Mouse (Mus musculus) heart, embryonic 13.5 days (tissue): Measurements from ENCODE around the gene Shank2. TPM values are rescaled to one million over a fixed set of nuclear protein-coding genes. Genes with fewer than 3 reads are reported as not detected.

Source experiments
- ATAC-seq: fragments of 200-750 bp; cut with Nextera tagmentation; 2 replicates; pipeline ENCODE4 v1.8.0; 2017; ENCODE audit warnings: moderate TSS enrichment; ENCODE audit not compliant: insufficient number of reproducible peaks, low FRiP score, low TSS enrichment; ENCODE audit errors: extremely low read depth
- H3K27ac ChIP-seq: fragments of 300-500 bp; sonication (generic); replicated peaks from 2 replicates; pipeline ENCODE4 v1.5.1; 2015; ENCODE audit warnings: moderate library complexity, mild to moderate bottlenecking, inconsistent platforms
- H3K27me3 ChIP-seq: fragments of 300-500 bp; sonication (generic); replicated peaks from 2 replicates; pipeline ENCODE4 v1.6.1; 2015; ENCODE audit warnings: mild to moderate bottlenecking, inconsistent platforms
- H3K36me3 ChIP-seq: fragments of 300-500 bp; sonication (generic); 2 replicates; pipeline ENCODE4 v1.6.1; 2015; ENCODE audit warnings: mild to moderate bottlenecking, inconsistent platforms
- H3K4me1 ChIP-seq: fragments of 300-500 bp; sonication (generic); 2 replicates; pipeline ENCODE4 v1.6.1; 2015; ENCODE audit warnings: inconsistent platforms
- H3K4me2 ChIP-seq: fragments of 300-500 bp; sonication (generic); 2 replicates; pipeline ENCODE4 v1.6.1; 2015; ENCODE audit warnings: inconsistent platforms, mild to moderate bottlenecking, moderate library complexity
- H3K4me3 ChIP-seq: fragments of 300-500 bp; sonication (generic); 2 replicates; pipeline ENCODE4 v1.5.1; 2015; ENCODE audit warnings: moderate library complexity, mild to moderate bottlenecking, inconsistent platforms
- H3K9ac ChIP-seq: fragments of 300-500 bp; sonication (generic); 2 replicates; pipeline ENCODE4 v1.6.1; 2015; ENCODE audit warnings: inconsistent platforms, mild to moderate bottlenecking, moderate library complexity
- H3K9me3 ChIP-seq: fragments of 300-500 bp; sonication (generic); 2 replicates; pipeline ENCODE4 v1.6.1; 2016; ENCODE audit warnings: inconsistent platforms
- WGBS: fragments of 180-500 bp; shearing (Covaris S2); methylation state at CpG from one replicate; pipeline ENCODE4 v1.1.7; 2015; ENCODE audit warnings: mixed read lengths; 5-methylcytosine and 5-hydroxymethylcytosine counted together
- polyA plus RNA-seq: library from polyadenylated mRNA; unstranded; fragments of >200 nt; fragmentation: Nextera tagmentation; extraction: Ambion mirVana; gene quantifications from 2 replicates; pipeline ENCODE4 v1.2.1, GENCODE M21; 2015

The Shank2 gene
- polyA plus RNA-seq, 1 experiment from 2014 or later: 0.37 TPM

DNA sequence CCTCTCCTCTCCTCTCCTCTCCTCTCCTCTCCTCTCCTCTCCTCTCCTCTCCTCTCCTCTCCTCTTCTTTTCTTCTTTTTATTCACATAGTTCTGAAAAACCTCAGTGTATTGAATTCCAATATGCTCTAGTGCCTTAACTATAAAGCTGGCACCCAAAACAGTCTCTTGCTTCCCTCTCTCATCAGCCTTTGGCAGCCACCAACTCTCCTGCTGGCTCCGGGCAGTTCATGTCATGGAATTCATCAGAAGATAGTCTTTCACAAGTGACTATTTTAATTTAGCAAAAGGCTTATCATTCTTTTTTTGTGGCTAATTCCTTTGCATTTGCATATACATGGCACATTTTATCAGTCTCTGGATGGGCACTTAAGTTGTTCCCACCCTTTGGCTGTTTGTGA lies 203.4 kb downstream of the Shank2 start:
- no peaks in the 10 kb centered on the region for H3K9me3 ChIP-seq
- H3K9ac ChIP-seq: no peak overlapping the region
- ATAC-seq: no peak
- WGBS: 47% methylated on average over 1 of the region's 1 CpGs
- no peaks in the 10 kb centered on the region for H3K36me3 ChIP-seq
- no peak overlapping the region for H3K4me3 ChIP-seq
- no peak overlapping the region for H3K27ac ChIP-seq
- no peak overlapping the region for H3K4me2 ChIP-seq
- peaks cover 22% of the 10 kb centered on the region for H3K4me1 ChIP-seq
- peaks cover 13% of the 10 kb centered on the region; the same call in 1 of the 2 replicates for H3K27me3 ChIP-seq

- Histone ChIP-seq H3K36me3 (no peaks in the 10 kb centered on the region), H3K9ac (no peak overlapping the region), H3K4me3 (no peak overlapping the region), H3K4me1 (peaks cover 22% of the 10 kb centered on the region), H3K27me3 (peaks cover 13% of the 10 kb centered on the region; the same call in 1 of the 2 replicates), H3K4me2 (no peak overlapping the region), H3K9me3 (no peaks in the 10 kb centered on the region), H3K27ac (no peak overlapping the region)
- no peak for ATAC-seq
- WGBS: 82% methylated on average over 3 of the region's 3 CpGs
Observed at GRCm38 (mm10) chr7:144205837-144206236, 204.1 kb downstream of the Shank2 start.

- Histone ChIP-seq H3K4me3 (no peak overlapping the region), H3K27ac (no peak overlapping the region), H3K9ac (no peak overlapping the region), H3K9me3 (no peaks in the 10 kb centered on the region), H3K36me3 (no peaks in the 10 kb centered on the region), H3K27me3 (peaks cover 17% of the 10 kb centered on the region; the same call in 1 of the 2 replicates), H3K4me1 (peaks cover 22% of the 10 kb centered on the region), H3K4me2 (no peak overlapping the region)
- WGBS: 63% methylated on average over 5 of the region's 5 CpGs
- no peak for ATAC-seq
Observed at GRCm38 (mm10) chr7:144206254-144206653, 204.5 kb downstream of the Shank2 start.

- H3K4me2 ChIP-seq: no peak overlapping the region
- no peaks in the 10 kb centered on the region for H3K9me3 ChIP-seq
- H3K27me3 ChIP-seq: peaks cover 23% of the 10 kb centered on the region; the same call in 1 of the 2 replicates
- H3K27ac ChIP-seq: no peak overlapping the region
- 72% methylated on average over 6 of the region's 6 CpGs for WGBS
- no peak overlapping the region for H3K9ac ChIP-seq
- H3K4me1 ChIP-seq: peaks cover 16% of the 10 kb centered on the region
- no peak for ATAC-seq
- no peak overlapping the region for H3K4me3 ChIP-seq
- no peaks in the 10 kb centered on the region for H3K36me3 ChIP-seq
Observed at GRCm38 (mm10) chr7:144207100-144207499, 205.4 kb downstream of the Shank2 start.

DNA sequence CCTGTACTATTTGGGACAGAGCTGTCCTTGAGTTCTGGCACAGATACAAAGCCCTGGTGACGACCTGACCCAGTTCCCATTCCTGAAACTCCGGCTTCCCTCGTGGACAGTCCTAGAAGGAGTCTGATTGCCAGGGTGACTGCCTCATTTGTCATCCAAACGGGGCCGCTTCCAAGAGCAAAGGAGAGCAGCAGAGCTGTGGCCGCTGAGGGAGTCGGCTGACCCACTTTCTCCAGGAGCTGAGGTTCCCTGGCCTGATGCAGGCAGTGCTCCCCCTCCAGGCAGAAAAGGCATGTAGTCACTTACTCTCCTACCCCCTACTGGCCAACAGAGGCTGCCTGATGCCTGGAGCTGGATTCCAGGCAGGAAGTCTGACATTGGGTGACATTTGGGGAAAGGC lies 206.1 kb downstream of the Shank2 start:
- no peaks in the 10 kb centered on the region for H3K9me3 ChIP-seq
- H3K4me3 ChIP-seq: no peak overlapping the region
- ATAC-seq: no peak
- no peaks in the 10 kb centered on the region for H3K36me3 ChIP-seq
- H3K4me1 ChIP-seq: peaks cover 9% of the 10 kb centered on the region; the same call in 1 of the 2 replicates
- WGBS: 18% methylated on average over 7 of the region's 7 CpGs
- no peak overlapping the region for H3K27ac ChIP-seq
- no peak overlapping the region for H3K9ac ChIP-seq
- no peak overlapping the region for H3K4me2 ChIP-seq
- H3K27me3 ChIP-seq: peaks cover 24% of the 10 kb centered on the region; the same call in 1 of the 2 replicates

DNA sequence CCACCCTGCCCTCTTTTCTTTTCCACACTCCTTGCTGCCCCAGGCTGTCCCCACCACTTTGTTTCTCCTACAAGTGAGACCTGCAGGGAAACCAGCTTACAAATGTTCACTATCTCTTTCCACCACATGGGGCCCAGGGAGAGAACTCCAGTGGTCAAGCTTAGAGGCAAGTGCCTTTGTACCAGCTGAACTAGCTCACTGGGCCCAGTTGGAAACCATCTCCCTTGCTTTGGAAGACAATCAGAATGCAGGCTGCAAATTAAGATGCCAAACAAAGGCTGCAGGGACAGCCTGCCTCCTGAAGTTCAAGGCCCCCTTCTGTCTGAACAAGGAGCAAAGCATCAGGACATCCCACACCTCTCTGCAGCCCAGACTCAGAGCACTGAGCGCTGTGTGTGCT lies 206.9 kb downstream of the Shank2 start:
- Histone ChIP-seq H3K36me3 (no peaks in the 10 kb centered on the region), H3K4me3 (no peak overlapping the region), H3K27ac (no peak overlapping the region), H3K27me3 (peaks cover 30% of the 10 kb centered on the region; the same call in 1 of the 2 replicates), H3K4me1 (peaks cover 9% of the 10 kb centered on the region; the same call in 1 of the 2 replicates), H3K9me3 (no peaks in the 10 kb centered on the region), H3K9ac (no peak overlapping the region), H3K4me2 (no peak overlapping the region)
- 64% methylated on average over 1 of the region's 1 CpGs for WGBS
- ATAC-seq: no peak

DNA sequence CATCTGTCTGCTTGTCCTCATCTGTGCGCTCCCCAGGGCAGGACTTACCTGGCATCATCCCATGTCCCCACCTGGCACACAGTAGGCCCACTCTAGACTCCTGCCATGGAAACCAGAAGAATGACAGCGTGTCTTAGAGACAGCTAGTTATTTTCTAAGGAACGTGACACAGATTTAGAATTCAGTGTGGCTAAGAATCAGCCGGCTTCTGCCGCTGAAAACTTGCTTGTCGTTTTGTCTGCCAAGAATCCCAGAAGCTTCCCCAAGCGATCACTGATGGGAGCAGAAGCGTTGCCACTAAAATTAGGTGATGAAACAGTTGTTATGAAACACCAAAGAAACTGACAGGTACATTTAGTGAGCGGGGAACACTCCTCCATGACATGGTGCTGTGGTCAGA lies 208.8 kb downstream of the Shank2 start:
- H3K27ac ChIP-seq: no peak overlapping the region
- peaks cover 30% of the 10 kb centered on the region; the same call in 1 of the 2 replicates for H3K27me3 ChIP-seq
- H3K4me2 ChIP-seq: no peak overlapping the region
- WGBS: 70% methylated on average over 9 of the region's 9 CpGs
- no peak overlapping the region for H3K9ac ChIP-seq
- H3K4me1 ChIP-seq: peaks cover 5% of the 10 kb centered on the region; the same call in 1 of the 2 replicates
- H3K4me3 ChIP-seq: no peak overlapping the region
- H3K9me3 ChIP-seq: peaks cover 4% of the 10 kb centered on the region; the same call in 1 of the 2 replicates
- no peak for ATAC-seq
- no peaks in the 10 kb centered on the region for H3K36me3 ChIP-seq

GRCm38 (mm10) chr7:144212694-144213093 lies 211.0 kb downstream of the Shank2 start:
- Histone ChIP-seq H3K9ac (no peak overlapping the region), H3K9me3 (peaks cover 4% of the 10 kb centered on the region; the same call in 1 of the 2 replicates), H3K4me1 (peaks cover 4% of the 10 kb centered on the region; the same call in 1 of the 2 replicates), H3K27me3 (peaks cover 21% of the 10 kb centered on the region; the same call in 1 of the 2 replicates), H3K4me2 (no peak overlapping the region), H3K36me3 (no peaks in the 10 kb centered on the region), H3K4me3 (no peak overlapping the region), H3K27ac (no peak overlapping the region)
- ATAC-seq: no peak

DNA sequence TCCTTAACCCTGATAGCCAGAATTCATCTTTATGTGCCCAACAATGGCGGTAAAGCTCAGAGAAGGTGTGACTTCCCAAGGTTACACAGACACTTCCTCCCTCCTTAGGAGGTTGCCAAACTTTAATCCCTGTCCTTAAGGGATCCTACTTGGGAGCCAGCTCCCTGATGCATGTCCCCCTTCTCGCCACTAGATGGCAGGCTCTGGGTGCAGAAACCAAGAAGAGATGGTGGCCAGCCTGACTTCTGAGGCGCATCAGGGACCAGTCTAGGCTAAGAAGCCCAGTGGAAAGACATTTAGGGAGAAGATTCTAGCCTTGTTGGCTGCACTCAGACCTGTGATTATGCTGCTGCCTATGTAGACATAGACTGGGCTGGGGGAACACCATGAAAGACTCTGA lies 215.5 kb downstream of the Shank2 start:
- no peak for ATAC-seq
- H3K27me3 ChIP-seq: 0 out of 2 replicates have a peak, but pooled peaks cover 11% of the 10 kb centered on the region
- no peak overlapping the region for H3K4me3 ChIP-seq
- peaks cover 4% of the 10 kb centered on the region; the same call in 1 of the 2 replicates for H3K9me3 ChIP-seq
- H3K27ac ChIP-seq: no peak overlapping the region
- 4% methylated on average over 3 of the region's 3 CpGs for WGBS
- no peak overlapping the region for H3K4me2 ChIP-seq
- H3K4me1 ChIP-seq: no peaks in the 10 kb centered on the region
- no peak overlapping the region for H3K9ac ChIP-seq
- H3K36me3 ChIP-seq: no peaks in the 10 kb centered on the region

DNA sequence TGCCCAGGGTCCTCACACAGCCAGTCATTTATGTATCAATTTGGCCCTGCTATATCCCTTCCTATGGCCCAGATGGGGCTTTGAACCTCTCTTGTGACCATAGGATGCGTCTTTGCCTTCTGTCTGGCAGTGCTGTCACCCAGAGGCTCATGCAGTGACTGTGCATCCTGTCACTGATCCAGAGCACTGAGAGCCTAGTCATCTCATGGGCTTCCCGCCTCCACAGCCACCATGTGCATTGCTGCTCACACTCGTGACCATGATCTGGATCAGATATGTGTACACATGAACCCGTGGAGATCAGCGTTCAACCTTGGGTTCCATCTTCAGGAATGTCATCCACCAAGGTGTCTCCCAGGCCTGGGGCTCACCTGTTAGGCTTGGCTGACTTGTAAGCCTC lies 227.0 kb downstream of the Shank2 start:
- ATAC-seq: no peak
- no peak overlapping the region for H3K4me3 ChIP-seq
- no peak overlapping the region for H3K9ac ChIP-seq
- peaks cover 18% of the 10 kb centered on the region; the same call in 1 of the 2 replicates for H3K27me3 ChIP-seq
- no peak overlapping the region for H3K27ac ChIP-seq
- H3K4me2 ChIP-seq: no peak overlapping the region
- H3K9me3 ChIP-seq: no peaks in the 10 kb centered on the region
- no peaks in the 10 kb centered on the region for H3K36me3 ChIP-seq
- WGBS: 77% methylated on average over 5 of the region's 5 CpGs
- peaks cover 4% of the 10 kb centered on the region; the same call in 1 of the 2 replicates for H3K4me1 ChIP-seq

GRCm38 (mm10) chr7:144229421-144229820 lies 227.7 kb downstream of the Shank2 start:
- H3K36me3 ChIP-seq: no peaks in the 10 kb centered on the region
- H3K9ac ChIP-seq: no peak overlapping the region
- ATAC-seq: no peak
- no peak overlapping the region for H3K27ac ChIP-seq
- WGBS: 25% methylated on average over 1 of the region's 1 CpGs
- peaks cover 18% of the 10 kb centered on the region; the same call in 1 of the 2 replicates for H3K27me3 ChIP-seq
- H3K9me3 ChIP-seq: no peaks in the 10 kb centered on the region
- no peak overlapping the region for H3K4me2 ChIP-seq
- peaks cover 9% of the 10 kb centered on the region; the same call in 1 of the 2 replicates for H3K4me1 ChIP-seq
- H3K4me3 ChIP-seq: no peak overlapping the region

GRCm38 (mm10) chr7:144232132-144232706 lies 230.5 kb downstream of the Shank2 start:
- H3K4me1 ChIP-seq: peaks cover 15% of the 10 kb centered on the region
- H3K27ac ChIP-seq: no peak overlapping the region
- H3K36me3 ChIP-seq: no peaks in the 10 kb centered on the region
- ATAC-seq: no peak
- H3K4me2 ChIP-seq: no peak overlapping the region
- H3K27me3 ChIP-seq: peaks cover 18% of the 10 kb centered on the region; the same call in 1 of the 2 replicates
- no peak overlapping the region for H3K9ac ChIP-seq
- H3K9me3 ChIP-seq: no peaks in the 10 kb centered on the region
- 59% methylated on average over 5 of the region's 5 CpGs for WGBS
- no peak overlapping the region for H3K4me3 ChIP-seq
